25 mouse cellular contexts compared by ENCODE assay signal in the genomic region with DNA sequence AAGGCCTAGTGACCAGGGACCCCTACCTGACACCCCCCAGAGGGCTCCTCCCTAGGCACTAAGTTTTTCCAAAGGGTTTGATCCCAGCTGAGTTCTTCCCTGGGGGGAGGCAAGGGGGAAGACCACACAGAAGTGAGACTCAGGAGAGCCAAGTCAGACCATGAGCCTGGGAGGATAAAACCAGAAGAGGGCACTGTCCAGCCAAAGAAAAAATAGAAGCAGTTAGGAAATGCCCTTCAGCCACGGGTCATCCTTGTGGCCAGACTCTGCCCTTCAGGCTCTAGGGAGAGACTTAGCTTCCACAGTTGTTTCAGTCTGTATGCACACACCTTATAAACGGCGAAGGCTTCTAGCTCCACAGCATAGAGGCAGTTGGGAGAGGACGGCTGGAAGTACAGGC. TPM values are rescaled to one million over a fixed set of nuclear protein-coding genes. Genes with fewer than 3 reads are reported as not detected.
DNase-seq lines count a peak whose midpoint lies in the region; ATAC-seq and TF ChIP-seq lines count a peak whose summit lies in the region.
"Had no signal": no experiment of that assay in that cellular context is flagged by ENCODE, and none has a peak within 500 bp of the region (broad histone marks: within the 10 kb centered on the region; RNA-seq: fewer than 3 reads in every experiment).

No protein-coding gene starts in this region.

- 61% methylated on average over 4 of the region's 4 CpGs for WGBS in lung, embryonic 14.5 days
- 57% methylated on average over 4 of the region's 4 CpGs for WGBS in stomach, postnatal 0 days

- H3K27me3 ChIP-seq in lung, embryonic 14.5 days (ENCODE audit: insufficient read depth, low read length) = peaks cover 3% of the 10 kb centered on the region; the same call in 1 of the 2 replicates
- H3K27me3 ChIP-seq in stomach, postnatal 0 days (ENCODE audit: control insufficient read depth, insufficient read depth, low read length) = no peaks in the 10 kb centered on the region

- no peak for ATAC-seq in lung, embryonic 14.5 days (ENCODE audit: insufficient read depth)
- no peak for ATAC-seq in stomach, postnatal 0 days (ENCODE audit: low FRiP score, low TSS enrichment)
- ATAC-seq: forebrain, postnatal 0 days; liver, postnatal 0 days had no signal

- H3K4me2 ChIP-seq in lung, embryonic 14.5 days = no peak overlapping the region
- H3K4me2 ChIP-seq in stomach, postnatal 0 days (replicated peaks; ENCODE audit: low read depth) = no peak overlapping the region
- H3K4me2 ChIP-seq: hindbrain, embryonic 14.5 days; limb, embryonic 12.5 days; liver, embryonic 11.5 days; midbrain, embryonic 11.5 days had no signal

- H3K27ac ChIP-seq in lung, embryonic 14.5 days (ENCODE audit: low read depth) = no peak overlapping the region
- no peak overlapping the region for H3K27ac ChIP-seq in stomach, postnatal 0 days (replicated peaks)
- H3K27ac ChIP-seq: forebrain, embryonic 10.5 days; hindbrain, embryonic 14.5 days; limb, embryonic 12.5 days had no signal

- no peak overlapping the region for H3K9ac ChIP-seq in lung, embryonic 14.5 days
- no peak overlapping the region for H3K9ac ChIP-seq in stomach, postnatal 0 days (ENCODE audit: low read length)
- H3K9ac ChIP-seq: forebrain, postnatal 0 days; hindbrain, embryonic 14.5 days; limb, embryonic 12.5 days; liver, postnatal 0 days had no signal

- DNase-seq in embryo, embryonic 10.5 days (ENCODE audit: low spot score) = peak; percentile 8
- no peak for DNase-seq in embryo, embryonic 11 days
- DNase-seq in kidney, adult 18-20 months = peak; percentile 27
- no peak for DNase-seq in kidney, postnatal 4 days
- DNase-seq in lung, embryonic 14.5 days = no peak
- DNase-seq in lung, postnatal 10 days = no peak
- no peak for DNase-seq in stomach, postnatal 0 days (ENCODE audit: low spot score)
- DNase-seq in urinary bladder, postnatal 36 days (ENCODE audit: low spot score in 2 of 2) = no peak
- DNase-seq: adrenal gland, postnatal 14 days; cerebellum, adult 8-10 months; cerebellum, postnatal 36 days; forebrain, postnatal 0 days; gastrocnemius, postnatal 14 days; heart, postnatal 36 days; layer of hippocampus, postnatal 36 days; liver, postnatal 0 days; lung, postnatal 14 days had no signal

- H3K9me3 ChIP-seq in lung, embryonic 14.5 days (ENCODE audit: low read depth, low read length) = no peaks in the 10 kb centered on the region
- no peaks in the 10 kb centered on the region for H3K9me3 ChIP-seq in stomach, postnatal 0 days (ENCODE audit: control insufficient read depth, low read length)
- H3K9me3 ChIP-seq: forebrain, embryonic 10.5 days; limb, embryonic 12.5 days had no signal

- TF ChIP-seq CTCF in lung, embryonic 14.5 days (IDR thresholded peaks at IDR 0.05; ENCODE audit: low read depth) = 0 out of 2 replicates have a peak, but pooled peaks have one; percentile 4
- TF ChIP-seq CTCF in stomach, postnatal 0 days (IDR thresholded peaks at IDR 0.05; ENCODE audit: low read depth) = peak; percentile 49

- no peak for TF ChIP-seq EP300 in stomach, postnatal 0 days (optimal IDR thresholded peaks at IDR 0.05)

- H3K36me3 ChIP-seq in lung, embryonic 14.5 days (ENCODE audit: insufficient read depth) = no peaks in the 10 kb centered on the region
- H3K36me3 ChIP-seq in stomach, postnatal 0 days (ENCODE audit: control insufficient read depth, insufficient read depth, low read length) = no peaks in the 10 kb centered on the region
- H3K36me3 ChIP-seq: forebrain, embryonic 10.5 days; limb, embryonic 12.5 days had no signal

- no peaks in the 10 kb centered on the region for H3K4me1 ChIP-seq in lung, embryonic 14.5 days (ENCODE audit: insufficient read depth)
- no peaks in the 10 kb centered on the region for H3K4me1 ChIP-seq in stomach, postnatal 0 days (replicated peaks; ENCODE audit: control insufficient read depth, insufficient read depth)
- H3K4me1 ChIP-seq: forebrain, embryonic 10.5 days; limb, embryonic 12.5 days had no signal

- no peak overlapping the region for H3K4me3 ChIP-seq in lung, embryonic 14.5 days (ENCODE audit: low read depth, low read length)
- H3K4me3 ChIP-seq in stomach, postnatal 0 days (ENCODE audit: low read depth, low read length) = no peak overlapping the region
- H3K4me3 ChIP-seq: forebrain, embryonic 10.5 days; limb, embryonic 12.5 days had no signal

RNA-seq across cellular contexts. Expression of a gene that starts 10.9 kb away (rescaled TPM):
- 0.05 and 0.14 TPM in 2 replicates for polyA plus RNA-seq in lung, embryonic 14.5 days (2014; fragmentation: Nextera tagmentation; extraction: Ambion mirVana)
- polyA plus RNA-seq in stomach, postnatal 0 days (2015; fragmentation: Nextera tagmentation; extraction: Ambion mirVana) = 0.04 TPM in 1 of 2 replicates, not detected in the other
- polyA plus RNA-seq: embryonic facial prominence, embryonic 11.5 days; heart, embryonic 14.5 days; limb, embryonic 12.5 days; liver, embryonic 11.5 days; liver, postnatal 0 days had no signal

RNA-seq across cellular contexts. Expression of a gene that starts 27.0 kb away (rescaled TPM):
- polyA plus RNA-seq in lung, embryonic 14.5 days (2014; fragmentation: Nextera tagmentation; extraction: Ambion mirVana) = 0.12 and 0.14 TPM in 2 replicates
- 25.1 and 25.8 TPM in 2 replicates for polyA plus RNA-seq in stomach, postnatal 0 days (2015; fragmentation: Nextera tagmentation; extraction: Ambion mirVana)
- polyA plus RNA-seq: embryonic facial prominence, embryonic 11.5 days; forebrain, embryonic 10.5 days; neural tube, embryonic 11.5 days had no signal

RNA-seq across cellular contexts. Expression of a gene that starts 31.5 kb away (rescaled TPM):
- not detected in 2 replicates for polyA plus RNA-seq in lung, embryonic 14.5 days (2014; fragmentation: Nextera tagmentation; extraction: Ambion mirVana)
- polyA plus RNA-seq in stomach, postnatal 0 days (2015; fragmentation: Nextera tagmentation; extraction: Ambion mirVana) = 0.50 and 0.93 TPM in 2 replicates
- polyA plus RNA-seq: forebrain, embryonic 10.5 days; forebrain, postnatal 0 days; heart, embryonic 14.5 days; limb, embryonic 12.5 days; liver, embryonic 11.5 days; liver, postnatal 0 days; neural tube, embryonic 11.5 days had no signal

RNA-seq across cellular contexts. Expression of a gene that starts 39.2 kb away (rescaled TPM):
- not detected in 2 replicates for polyA plus RNA-seq in lung, embryonic 14.5 days (2014; fragmentation: Nextera tagmentation; extraction: Ambion mirVana)
- polyA plus RNA-seq in stomach, postnatal 0 days (2015; fragmentation: Nextera tagmentation; extraction: Ambion mirVana) = 0.22 and 0.31 TPM in 2 replicates
- polyA plus RNA-seq: forebrain, embryonic 10.5 days; forebrain, postnatal 0 days; neural tube, embryonic 11.5 days had no signal

Comparison
In these comparisons a context has a peak if more than half of its experiments do, and no peak if none do; other contexts are left out.
1. DNase-seq: peak in embryo, embryonic 10.5 days (single experiment) and kidney, adult 18-20 months (single experiment); none in embryo, embryonic 11 days (single experiment), kidney, postnatal 4 days (0 of 2), lung, embryonic 14.5 days (single experiment), lung, postnatal 10 days (single experiment), stomach, postnatal 0 days (single experiment) and urinary bladder, postnatal 36 days (0 of 2).
2. RNA of a gene that starts 27.0 kb away (polyA plus RNA-seq): 25.1 to 25.8 TPM in stomach, postnatal 0 days; 0.12 to 0.14 TPM in lung, embryonic 14.5 days; every median in the first group is over 10 times any median in the second.